Mouse (Mus musculus) frontal cortex, adult 2 months (tissue): ENCODE results near the gene Mycbp2. TPM values are rescaled to one million over a fixed set of nuclear protein-coding genes. Genes with fewer than 3 reads are reported as not detected.

Experiments used
- DNase-seq, 2 experiments: peaks; one replicate each; pipeline ENCODE4 v3.0.0; 2022; ENCODE audit warnings: low spot score in 1 of 2; ENCODE audit errors: extremely low spot score in 1 of 2
- polyA plus RNA-seq: library from polyadenylated mRNA; depleted of rRNA; stranded (reverse); fragments of >200 nt; gene quantifications from 2 replicates; pipeline ENCODE4 v1.2.3, GENCODE M21; 2012; rRNA removed

Mycbp2 gene
- polyA plus RNA-seq, 1 experiment, result 148 TPM

DNA sequence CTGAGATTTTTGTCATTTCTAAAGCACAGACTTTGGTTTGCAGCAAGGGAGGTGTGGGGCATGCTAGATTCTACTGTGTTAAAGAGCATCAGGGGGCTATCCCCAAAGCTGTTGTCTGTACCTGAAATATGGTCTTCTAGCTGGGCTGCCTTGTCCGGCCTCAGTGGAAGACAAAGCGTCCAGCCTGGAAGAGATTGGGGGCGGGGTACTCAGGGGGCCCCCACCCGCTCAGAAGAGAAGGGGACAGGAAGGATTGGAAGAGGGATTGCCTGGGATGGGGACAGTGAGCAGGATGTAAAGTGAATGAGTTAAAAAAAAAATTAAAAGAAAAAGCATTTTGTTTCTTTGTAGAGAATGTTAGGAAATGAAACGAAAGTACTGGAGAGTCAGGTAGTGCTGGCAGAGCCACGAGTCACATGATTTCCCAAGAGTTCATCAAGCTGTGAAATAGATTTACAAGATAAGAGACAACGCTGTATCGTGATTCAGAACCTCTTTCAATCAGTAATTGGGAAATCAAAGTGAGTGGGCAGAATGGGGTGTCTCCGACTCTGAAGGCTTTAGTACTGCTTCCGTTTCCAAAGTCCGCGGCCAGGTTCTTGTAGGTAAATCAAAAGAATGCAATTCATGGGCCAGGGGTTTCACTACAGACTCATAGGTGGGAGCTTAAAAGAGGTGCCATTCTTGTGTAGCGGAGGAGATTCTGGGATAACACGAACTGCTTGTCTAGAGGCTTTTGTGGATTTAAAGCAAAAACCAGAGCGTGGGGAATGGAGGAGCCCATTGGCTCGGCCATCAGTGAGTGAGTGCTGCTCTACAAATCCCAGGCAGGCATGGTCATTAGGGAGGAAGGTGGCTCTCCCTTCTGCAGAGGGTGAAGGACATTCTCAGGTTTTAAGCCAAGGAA, 268.4 kb downstream of the Mycbp2 start:
- DNase-seq, result no peak

DNA sequence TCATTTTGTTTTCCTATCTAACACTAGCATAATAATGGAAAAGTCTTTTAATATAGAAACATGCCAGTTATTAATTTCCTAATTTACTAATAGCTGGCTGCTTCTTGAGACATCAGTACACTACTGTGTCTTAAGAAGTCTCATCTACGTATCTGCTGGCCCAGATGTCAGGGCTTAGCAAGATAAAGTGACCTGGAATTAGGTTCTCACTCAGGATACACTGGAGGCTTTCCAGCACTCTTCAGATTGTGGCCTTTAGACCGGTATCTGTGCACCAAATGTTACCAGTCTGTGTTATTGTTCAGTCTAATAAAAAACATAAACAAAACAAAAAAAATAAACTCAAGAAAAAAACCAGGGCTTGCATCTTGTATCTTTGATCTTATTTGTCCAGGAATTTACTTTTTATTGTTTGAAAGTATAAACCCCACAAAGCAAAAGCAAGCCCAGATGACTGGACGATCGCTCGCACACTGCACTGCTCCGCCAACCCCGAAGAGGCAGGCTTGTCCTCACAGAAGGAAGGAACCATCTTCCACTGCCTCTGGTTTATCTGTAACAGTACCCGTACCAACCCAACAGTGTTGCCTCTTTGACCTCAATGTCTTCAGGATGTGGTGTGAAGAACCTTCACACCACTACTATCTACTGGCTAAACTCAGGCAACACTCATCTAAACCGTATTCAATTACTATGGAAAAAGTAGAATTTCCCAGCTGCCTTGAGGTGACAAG, 269.2 kb downstream of the Mycbp2 start:
- no peak for DNase-seq

- DNase-seq, result no peak
Observed at GRCm38 (mm10) chr14:103075166-103075565, 271.4 kb downstream of the Mycbp2 start.

DNA sequence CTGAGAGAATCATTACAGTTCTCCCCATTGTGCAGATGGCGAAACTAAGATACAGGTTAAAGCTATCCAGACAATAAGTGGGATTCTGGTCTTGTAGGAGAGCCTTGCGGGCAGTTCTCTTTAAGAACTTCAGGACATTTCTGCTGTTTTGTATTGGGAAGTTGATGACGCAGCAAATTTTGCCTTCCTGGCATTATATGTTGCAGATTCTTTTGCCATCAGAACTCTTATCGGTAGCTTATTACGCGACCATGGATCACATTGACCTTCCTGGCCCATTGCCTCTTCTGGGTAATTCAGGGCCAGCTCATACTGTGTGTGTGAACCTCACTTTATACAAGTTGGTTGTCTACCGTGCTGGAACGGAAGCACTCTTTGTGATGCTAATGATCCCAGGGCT, 272.8 kb downstream of the Mycbp2 start:
- no peak for DNase-seq

DNA sequence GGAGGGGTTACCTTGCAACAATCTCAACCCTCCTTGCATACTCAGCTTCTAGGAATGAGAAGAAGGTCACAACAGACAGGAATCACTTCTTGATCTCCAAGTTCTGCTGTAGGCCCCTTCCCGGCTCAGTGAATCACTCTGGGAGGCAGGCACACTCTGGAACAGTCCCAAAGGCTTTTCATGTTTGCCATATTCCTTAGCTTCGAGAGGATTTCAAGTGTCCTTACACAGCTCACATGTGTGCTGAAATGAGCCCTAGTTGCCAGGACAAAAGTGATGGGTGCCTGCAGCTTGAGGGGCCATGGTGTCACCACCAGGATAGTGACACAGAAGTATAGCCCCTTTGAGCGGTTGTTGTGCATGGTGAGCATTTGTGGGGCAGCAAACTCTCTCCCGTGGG, 273.9 kb downstream of the Mycbp2 start:
- no peak for DNase-seq

GRCm38 (mm10) chr14:103071471-103071870, 275.1 kb downstream of the Mycbp2 start:
- no peak for DNase-seq

GRCm38 (mm10) chr14:103070790-103071189, 275.8 kb downstream of the Mycbp2 start:
- peak in 1 of 2 experiments; percentile 20 for DNase-seq

GRCm38 (mm10) chr14:103069864-103070611, 276.6 kb downstream of the Mycbp2 start, which contains the start of gene Cln5:
TSS of gene Cln5 (plus strand) at chr14:103070216.
- peak; percentile 79 to 89 for DNase-seq

DNA sequence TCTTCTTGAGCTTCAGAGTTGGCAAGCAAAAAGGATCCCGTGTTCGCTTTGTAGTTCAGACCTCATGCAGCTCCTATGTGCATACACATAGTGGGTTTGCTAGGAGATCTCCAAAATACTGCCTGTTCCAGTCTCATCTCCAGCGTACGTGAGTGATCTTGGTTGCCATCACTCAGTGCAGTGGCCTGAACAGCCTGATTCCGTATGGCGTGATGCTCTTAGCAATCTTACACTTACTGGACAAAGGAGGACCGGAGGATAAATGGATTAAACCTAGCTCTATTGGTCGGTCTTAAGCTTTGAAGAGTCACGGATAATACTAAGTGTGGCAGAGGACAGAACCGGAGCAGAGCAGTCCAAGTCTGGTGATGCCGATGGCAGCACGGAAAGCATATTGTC, 277.1 kb downstream of the Mycbp2 start:
- DNase-seq, result peak in 1 of 2 experiments; percentile 27

DNA sequence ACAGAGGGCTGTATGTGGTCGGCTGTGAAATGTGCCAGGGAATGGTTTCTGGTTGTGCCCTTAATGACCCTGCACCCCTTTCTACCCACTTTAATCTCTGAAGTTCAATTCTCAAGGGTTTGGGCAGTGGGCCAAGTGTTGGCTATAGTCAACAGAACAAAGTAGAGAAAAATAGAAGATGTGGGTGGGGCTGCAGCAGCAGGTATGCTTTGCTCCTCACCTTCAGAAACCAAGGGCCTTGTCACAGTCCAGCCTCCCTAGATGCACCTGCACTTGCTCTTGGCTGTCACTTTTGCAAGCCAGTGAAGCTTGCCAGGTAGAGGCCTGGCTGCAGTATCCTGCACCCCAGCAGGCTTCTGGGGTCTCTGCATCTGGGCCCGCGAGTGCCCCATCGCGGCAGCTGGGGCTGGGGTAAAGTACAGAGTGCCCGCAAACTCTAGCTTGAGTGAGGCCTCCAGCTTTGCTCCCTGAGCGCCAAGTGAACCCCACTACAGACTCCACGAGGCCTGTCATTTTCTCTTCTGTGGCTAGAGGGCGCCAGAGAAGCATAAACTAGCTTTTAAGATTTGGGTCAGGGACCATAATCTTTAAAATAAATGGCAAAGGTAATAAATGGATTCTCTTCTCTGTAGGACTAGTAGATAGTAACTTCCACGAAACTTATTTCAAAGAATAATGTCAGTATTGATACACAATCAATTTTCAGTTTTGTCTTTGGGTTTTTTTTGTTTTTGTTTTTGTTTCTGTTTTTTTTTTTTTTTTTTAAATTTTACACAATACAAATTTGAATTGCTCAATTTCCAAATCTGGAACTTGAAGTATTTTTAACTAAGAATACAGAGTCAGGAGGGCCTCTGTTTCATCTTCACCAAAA, 281.1 kb downstream of the Mycbp2 start:
- peak in 1 of 2 experiments; percentile 94 for DNase-seq

Other genes with a start within 250 kb of the Mycbp2 start
- gene Fbxl3, start 247.2 kb downstream of the Mycbp2 start, polyA plus RNA-seq, result 94.6 and 101 TPM in 2 replicates
- 1.3 and 1.4 TPM in 2 replicates for gene Scel, start 166.5 kb upstream of the Mycbp2 start, polyA plus RNA-seq